Mouse (Mus musculus) forebrain, embryonic 15.5 days (tissue): ENCODE measurements around the gene H2afv. TPM values are rescaled to one million over a fixed set of nuclear protein-coding genes. Genes with fewer than 3 reads are reported as not detected.
A peak's percentile ranks its signal among the peaks of the same experiment; 100 is the strongest.

ENCODE experiments used
- ATAC-seq: fragments of 200-750 bp; cut with Nextera tagmentation; replicated peaks from 2 replicates; pipeline ENCODE4 v1.8.0; 2017; ENCODE audit warnings: mild to moderate bottlenecking, moderate TSS enrichment, moderate library complexity
- H3K27ac ChIP-seq: fragments of 300-500 bp; sonication (generic); replicated peaks from 2 replicates; pipeline ENCODE4 v1.5.1; 2015; ENCODE audit warnings: mild to moderate bottlenecking, inconsistent platforms
- H3K27me3 ChIP-seq: fragments of 300-500 bp; sonication (generic); 2 replicates; pipeline ENCODE4 v1.6.1; 2015; ENCODE audit warnings: inconsistent platforms
- H3K36me3 ChIP-seq: fragments of 300-500 bp; sonication (generic); 2 replicates; pipeline ENCODE4 v1.6.1; 2015; ENCODE audit warnings: mild to moderate bottlenecking, inconsistent platforms
- H3K4me1 ChIP-seq: fragments of 300-500 bp; sonication (generic); 2 replicates; pipeline ENCODE4 v1.6.1; 2015; ENCODE audit warnings: inconsistent platforms
- H3K4me2 ChIP-seq: fragments of 300-500 bp; sonication (generic); replicated peaks from 2 replicates; pipeline ENCODE4 v1.6.1; 2015; ENCODE audit warnings: mild to moderate bottlenecking, inconsistent platforms
- H3K4me3 ChIP-seq: fragments of 300-500 bp; sonication (generic); 2 replicates; pipeline ENCODE4 v1.5.1; 2015; ENCODE audit warnings: mild to moderate bottlenecking, inconsistent platforms
- H3K9ac ChIP-seq: fragments of 300-500 bp; sonication (generic); replicated peaks from 2 replicates; pipeline ENCODE4 v1.6.1; 2015; ENCODE audit warnings: mild to moderate bottlenecking, inconsistent platforms
- H3K9me3 ChIP-seq: fragments of 300-500 bp; sonication (generic); 2 replicates; pipeline ENCODE4 v1.6.1; 2016; ENCODE audit warnings: inconsistent platforms
- WGBS: fragments of 180-500 bp; shearing (Covaris S2); methylation state at CpG from one replicate; pipeline ENCODE4 v1.1.7; 2015; ENCODE audit warnings: mixed read lengths; 5-methylcytosine and 5-hydroxymethylcytosine counted together
- polyA plus RNA-seq: library from polyadenylated mRNA; unstranded; fragments of >200 nt; fragmentation: Nextera tagmentation; extraction: Ambion mirVana; gene quantifications from 2 replicates; pipeline ENCODE4 v1.2.1, GENCODE M21; 2015

H2afv gene
- polyA plus RNA-seq, result 576 and 626 TPM in 2 replicates

DNA sequence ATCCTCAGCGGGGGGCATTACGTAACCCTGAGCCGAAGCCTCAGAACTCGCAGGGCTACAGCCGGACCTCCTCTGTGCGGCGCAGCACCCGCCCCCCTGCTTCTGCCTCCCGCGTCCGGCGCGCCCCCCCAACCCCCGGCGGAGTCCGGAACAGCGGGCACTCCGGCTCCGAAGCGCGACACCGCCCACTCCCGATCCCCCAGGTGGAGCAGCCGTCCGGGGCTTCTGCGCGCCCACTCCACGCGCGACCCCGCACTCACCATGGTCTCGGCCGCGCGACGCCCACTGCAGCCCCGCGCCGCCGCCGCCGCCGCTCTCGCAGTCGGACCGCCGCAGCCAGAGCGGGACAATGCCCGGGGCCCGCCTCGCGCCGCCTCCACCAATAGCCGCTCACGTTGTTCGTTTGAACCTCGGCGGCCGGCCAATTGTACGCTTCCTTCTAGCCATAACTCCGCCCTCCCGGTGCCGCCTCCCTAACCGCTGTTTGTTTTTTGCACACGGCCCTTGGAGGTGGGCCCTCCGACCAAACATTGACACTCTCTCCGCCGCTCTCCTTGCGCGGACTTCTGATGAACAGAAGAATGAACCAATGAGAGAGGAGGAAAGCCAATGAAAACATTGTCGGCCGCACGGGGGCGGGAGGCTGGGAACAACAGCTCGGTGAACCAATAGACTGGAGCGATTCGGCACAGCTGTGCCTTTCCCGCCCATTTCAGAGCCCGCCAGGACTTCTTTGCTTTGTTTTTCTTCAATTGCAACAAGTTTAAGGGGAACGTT, at the start of gene H2afv:
H2afv (minus strand) TSS at position 367 of the 777 bp plus-strand sequence.
- peak; percentile 100 for ATAC-seq
- peak within 1 kb of the TSS; percentile 62 for H3K4me2 ChIP-seq
- H3K9ac ChIP-seq, result peak within 1 kb of the TSS; percentile 93
- peaks cover 17% of the 10 kb centered on the region for H3K4me1 ChIP-seq
- H3K4me3 ChIP-seq, result peak within 1 kb of the TSS; percentile 97
- peak within 1 kb of the TSS; percentile 96 for H3K27ac ChIP-seq
- WGBS, result under 1% methylated on average over 80 of the region's 80 CpGs
- no peaks in the 10 kb centered on the region for H3K9me3 ChIP-seq
- no peaks in the 10 kb centered on the region for H3K27me3 ChIP-seq
- H3K36me3 ChIP-seq, result peaks cover 2% of the 10 kb centered on the region; the same call in 1 of the 2 replicates

DNA sequence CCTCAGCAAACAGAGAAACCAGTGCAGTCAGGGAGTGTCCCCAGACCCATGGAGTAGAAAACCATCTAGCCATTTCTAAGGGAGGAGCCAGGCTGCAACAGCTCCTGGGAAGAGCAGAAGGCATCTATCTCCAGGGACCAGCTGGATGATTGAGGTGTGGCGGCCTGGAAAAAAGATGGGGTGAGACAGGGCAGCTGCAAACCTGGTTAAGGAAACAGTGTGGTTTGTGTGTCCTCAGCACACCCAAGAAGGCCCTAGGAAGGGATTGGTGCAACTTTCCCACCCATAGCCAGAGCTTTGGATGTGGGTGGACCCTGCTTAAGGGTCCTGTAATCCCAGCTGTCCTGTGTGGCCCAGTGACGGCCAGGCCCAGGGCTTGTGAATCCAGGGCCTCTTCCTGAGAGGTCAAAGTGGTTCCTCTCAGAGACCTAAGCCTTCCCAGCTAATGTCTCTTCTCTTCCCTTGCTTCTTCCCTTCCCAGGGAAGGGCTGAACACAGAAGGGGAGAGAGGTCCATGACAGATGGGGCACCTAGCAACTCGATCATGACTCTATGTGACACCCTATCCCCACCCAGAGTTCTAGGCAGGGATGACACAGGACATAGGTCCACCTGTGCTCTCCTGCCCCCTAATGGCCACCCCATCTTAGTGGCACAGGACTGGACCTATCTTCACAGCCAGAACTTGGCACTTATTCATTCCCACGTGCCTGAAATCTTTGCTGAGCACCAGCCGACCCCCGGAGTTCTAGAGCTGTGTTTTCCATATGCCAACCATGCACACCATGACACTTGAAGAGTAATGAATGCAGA, 45.7 kb upstream of the H2afv start:
- H3K4me2 ChIP-seq, result no peak overlapping the region
- no peak overlapping the region for H3K9ac ChIP-seq
- no peaks in the 10 kb centered on the region for H3K4me1 ChIP-seq
- no peaks in the 10 kb centered on the region for H3K27me3 ChIP-seq
- no peaks in the 10 kb centered on the region for H3K36me3 ChIP-seq
- H3K27ac ChIP-seq, result no peak overlapping the region
- no peaks in the 10 kb centered on the region for H3K9me3 ChIP-seq
- ATAC-seq, result no peak
- H3K4me3 ChIP-seq, result no peak overlapping the region
- 59% methylated on average over 6 of the region's 6 CpGs for WGBS

DNA sequence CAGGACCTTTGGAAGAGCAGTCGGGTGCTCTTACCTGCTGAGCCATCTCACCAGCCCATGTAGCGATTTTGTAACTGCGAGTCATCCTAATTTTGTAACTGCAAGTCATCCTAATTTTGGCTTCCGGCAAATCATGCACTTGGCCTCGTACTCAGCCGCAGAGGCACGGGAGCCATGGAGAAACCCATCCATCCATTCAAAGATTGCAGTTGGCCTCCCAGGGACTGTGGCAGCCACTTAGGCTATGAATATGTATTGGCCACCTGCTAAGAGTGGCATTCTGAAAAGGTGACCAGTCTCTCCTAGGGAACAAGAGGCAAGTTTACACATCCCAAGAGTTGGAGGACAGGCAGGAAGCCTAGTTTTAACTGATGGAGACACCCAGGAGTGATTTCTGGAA, 45.0 kb upstream of the H2afv start:
- ATAC-seq, result no peak
- Histone ChIP-seq H3K4me2 (no peak overlapping the region), H3K4me3 (no peak overlapping the region), H3K4me1 (no peaks in the 10 kb centered on the region), H3K27me3 (no peaks in the 10 kb centered on the region), H3K36me3 (no peaks in the 10 kb centered on the region), H3K9me3 (no peaks in the 10 kb centered on the region), H3K9ac (no peak overlapping the region), H3K27ac (no peak overlapping the region)
- 86% methylated on average over 7 of the region's 7 CpGs for WGBS

DNA sequence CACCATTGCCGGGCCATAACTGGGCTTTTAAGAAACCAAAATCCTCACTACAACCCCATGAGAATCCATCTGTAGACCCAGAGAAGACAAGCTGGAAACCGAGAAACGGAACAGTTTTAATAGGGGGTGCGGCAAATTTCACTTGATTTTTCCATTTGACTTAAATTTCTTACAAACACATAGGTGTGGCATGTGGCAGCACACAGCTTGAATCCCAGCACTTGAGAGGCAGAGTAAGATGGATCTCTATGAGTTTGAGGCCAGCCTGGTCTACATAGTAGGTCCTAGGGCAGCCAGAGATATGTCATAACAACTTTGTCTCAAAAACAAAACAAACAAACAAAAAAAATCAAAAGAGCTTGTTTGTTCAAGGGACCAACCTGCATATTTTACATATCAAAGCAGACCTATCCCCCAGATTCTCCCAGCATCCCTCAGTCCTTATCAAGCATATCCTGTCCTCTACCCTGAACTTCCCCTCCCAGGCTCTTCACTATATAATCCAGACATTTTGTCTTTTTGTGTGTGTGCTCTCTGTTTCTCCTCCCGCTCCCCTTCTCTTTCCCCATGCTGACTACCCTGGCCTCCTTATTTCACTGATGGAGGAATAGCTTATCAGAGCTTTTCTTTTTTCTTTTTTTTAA, 43.9 kb upstream of the H2afv start:
- Histone ChIP-seq H3K4me3 (no peak overlapping the region), H3K9me3 (no peaks in the 10 kb centered on the region), H3K27me3 (no peaks in the 10 kb centered on the region), H3K36me3 (no peaks in the 10 kb centered on the region), H3K4me2 (no peak overlapping the region), H3K27ac (no peak overlapping the region), H3K4me1 (no peaks in the 10 kb centered on the region), H3K9ac (no peak overlapping the region)
- 95% methylated on average over 5 of the region's 5 CpGs for WGBS
- no peak for ATAC-seq

DNA sequence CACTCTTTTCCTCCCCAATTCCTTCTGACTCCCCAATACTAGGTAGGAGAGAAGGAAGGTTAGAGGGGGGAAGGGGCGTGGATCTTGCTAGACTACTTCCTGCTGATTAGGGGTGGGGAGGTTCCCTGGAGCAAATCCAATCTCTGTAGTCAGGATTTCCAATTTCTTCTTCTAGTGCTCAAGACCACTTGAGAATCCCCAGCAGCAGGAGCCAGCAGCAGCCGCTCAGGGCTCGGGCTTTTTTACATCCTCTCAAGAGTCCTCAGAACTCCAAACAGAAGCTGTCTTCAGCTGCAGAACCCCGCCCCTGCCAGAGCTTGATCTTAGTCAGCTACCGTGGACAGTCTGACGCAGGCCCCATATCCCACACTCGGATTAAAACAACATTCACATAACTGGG, 43.3 kb upstream of the H2afv start:
- Histone ChIP-seq H3K4me3 (no peak overlapping the region), H3K27ac (no peak overlapping the region), H3K36me3 (no peaks in the 10 kb centered on the region), H3K4me1 (no peaks in the 10 kb centered on the region), H3K9me3 (no peaks in the 10 kb centered on the region), H3K9ac (no peak overlapping the region), H3K4me2 (no peak overlapping the region), H3K27me3 (no peaks in the 10 kb centered on the region)
- 63% methylated on average over 7 of the region's 7 CpGs for WGBS
- ATAC-seq, result no peak

DNA sequence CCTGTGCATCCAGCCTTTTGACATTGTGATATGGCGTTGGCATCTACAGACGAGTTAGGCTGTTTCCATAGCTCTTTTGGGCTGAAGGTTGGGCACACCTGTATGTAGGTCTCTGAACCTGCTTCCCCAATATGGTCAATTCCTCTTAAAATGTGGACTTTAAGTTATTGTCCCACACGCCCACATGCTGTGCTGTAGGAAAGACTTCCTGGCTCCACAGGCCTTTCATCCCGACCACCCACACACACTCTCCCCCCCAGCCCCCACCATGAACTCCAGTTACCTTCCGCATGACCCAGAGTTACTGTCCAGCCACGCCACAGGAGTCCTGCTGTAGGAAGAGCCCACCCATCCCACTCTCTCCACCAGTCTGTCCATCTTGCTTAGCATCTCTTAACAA, 42.7 kb upstream of the H2afv start:
- 62% methylated on average over 6 of the region's 6 CpGs for WGBS
- Histone ChIP-seq H3K9me3 (no peaks in the 10 kb centered on the region), H3K4me1 (no peaks in the 10 kb centered on the region), H3K4me3 (no peak overlapping the region), H3K4me2 (no peak overlapping the region), H3K36me3 (no peaks in the 10 kb centered on the region), H3K27me3 (no peaks in the 10 kb centered on the region), H3K27ac (no peak overlapping the region), H3K9ac (no peak overlapping the region)
- ATAC-seq, result no peak

DNA sequence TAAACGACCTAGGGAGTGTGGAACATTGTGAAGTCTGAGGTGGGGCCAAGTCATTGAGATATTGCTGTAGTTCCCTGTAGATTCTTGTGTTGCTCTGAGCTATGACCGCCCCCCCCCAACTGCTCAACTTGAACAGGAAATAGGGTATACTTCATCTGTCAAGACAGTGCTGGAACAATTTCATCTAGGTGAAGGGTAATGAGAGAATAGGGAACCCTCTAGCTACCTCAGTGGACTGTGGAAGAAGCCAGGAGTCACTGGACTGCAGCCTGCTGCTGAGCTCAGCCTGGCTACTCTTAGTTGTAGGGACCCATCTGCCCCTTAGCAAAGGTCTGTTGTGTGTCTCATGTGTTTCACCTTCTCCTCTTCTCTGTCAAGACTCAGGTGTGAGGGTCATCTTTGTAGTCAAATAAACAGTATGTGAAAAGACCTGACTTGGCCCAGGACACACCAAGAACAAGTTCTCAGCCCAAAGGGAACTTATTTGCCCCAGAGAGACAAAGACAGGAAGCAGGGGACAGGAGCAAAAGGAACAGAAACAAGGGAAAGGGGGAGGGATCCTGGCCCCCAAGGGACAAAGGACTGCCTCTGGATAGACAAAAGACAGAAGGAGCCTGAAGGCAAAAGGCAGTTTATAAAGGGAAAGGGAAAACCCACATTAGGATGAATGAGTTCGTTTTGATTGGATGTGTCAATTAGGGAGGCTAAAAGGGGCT, 40.2 kb upstream of the H2afv start:
- no peak overlapping the region for H3K4me2 ChIP-seq
- H3K4me3 ChIP-seq, result no peak overlapping the region
- H3K27ac ChIP-seq, result no peak overlapping the region
- H3K9me3 ChIP-seq, result no peaks in the 10 kb centered on the region
- 52% methylated on average over 3 of the region's 3 CpGs for WGBS
- H3K27me3 ChIP-seq, result no peaks in the 10 kb centered on the region
- ATAC-seq, result no peak
- no peaks in the 10 kb centered on the region for H3K36me3 ChIP-seq
- H3K4me1 ChIP-seq, result no peaks in the 10 kb centered on the region
- no peak overlapping the region for H3K9ac ChIP-seq

DNA sequence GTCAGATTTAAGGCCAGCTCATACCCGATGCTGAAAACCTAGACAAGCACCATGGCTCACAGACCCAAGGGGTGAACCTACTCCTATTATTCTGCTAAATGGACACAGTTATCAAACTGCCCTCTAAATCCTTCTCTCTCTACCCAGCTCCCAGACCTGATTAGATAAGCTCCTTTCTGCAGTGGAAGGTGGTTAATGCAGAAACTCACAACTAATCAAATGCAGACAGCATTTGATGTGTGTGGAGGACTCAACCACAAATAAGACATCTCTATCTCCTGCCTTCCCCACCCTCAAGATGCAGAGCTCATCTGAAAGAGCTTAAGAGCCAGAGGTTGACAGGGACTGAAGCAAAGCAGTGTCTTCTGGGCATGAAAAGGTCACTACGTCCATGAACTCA, 38.9 kb upstream of the H2afv start:
- Histone ChIP-seq H3K27ac (no peak overlapping the region), H3K4me1 (no peaks in the 10 kb centered on the region), H3K9me3 (no peaks in the 10 kb centered on the region), H3K4me3 (no peak overlapping the region), H3K9ac (no peak overlapping the region), H3K4me2 (no peak overlapping the region), H3K36me3 (no peaks in the 10 kb centered on the region), H3K27me3 (no peaks in the 10 kb centered on the region)
- no peak for ATAC-seq
- WGBS, result 86% methylated on average over 2 of the region's 2 CpGs

DNA sequence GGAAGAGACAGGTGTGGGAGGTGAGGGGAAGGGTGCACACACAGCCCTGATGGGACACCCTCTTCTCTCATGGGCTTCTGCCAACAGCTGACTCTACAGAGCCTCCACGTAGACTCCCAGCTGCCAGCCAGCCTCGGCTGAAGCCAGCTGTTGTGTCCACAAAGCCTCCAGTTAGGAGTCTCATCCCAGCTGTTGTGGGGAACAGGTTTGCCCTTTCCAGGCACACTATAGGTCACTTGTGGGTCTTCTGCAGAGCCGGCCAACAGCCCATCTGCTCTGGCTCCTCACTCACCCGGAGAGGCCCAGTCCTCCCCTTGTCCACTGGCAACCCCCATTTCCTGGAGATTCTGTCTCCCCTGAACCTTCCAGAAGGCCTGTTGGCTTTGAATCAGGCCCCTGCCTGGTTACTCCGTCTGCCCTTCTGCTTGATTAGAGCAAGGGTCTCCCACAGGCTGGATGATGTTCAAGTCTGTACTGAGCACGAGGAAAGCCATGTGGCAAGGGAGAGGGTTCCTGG, 37.5 kb upstream of the H2afv start:
- no peak overlapping the region for H3K4me3 ChIP-seq
- no peak overlapping the region for H3K27ac ChIP-seq
- no peaks in the 10 kb centered on the region for H3K27me3 ChIP-seq
- no peak overlapping the region for H3K4me2 ChIP-seq
- no peak overlapping the region for H3K9ac ChIP-seq
- 77% methylated on average over 6 of the region's 6 CpGs for WGBS
- ATAC-seq, result no peak
- no peaks in the 10 kb centered on the region for H3K36me3 ChIP-seq
- no peaks in the 10 kb centered on the region; the same call in 1 of the 2 replicates for H3K4me1 ChIP-seq
- H3K9me3 ChIP-seq, result no peaks in the 10 kb centered on the region

DNA sequence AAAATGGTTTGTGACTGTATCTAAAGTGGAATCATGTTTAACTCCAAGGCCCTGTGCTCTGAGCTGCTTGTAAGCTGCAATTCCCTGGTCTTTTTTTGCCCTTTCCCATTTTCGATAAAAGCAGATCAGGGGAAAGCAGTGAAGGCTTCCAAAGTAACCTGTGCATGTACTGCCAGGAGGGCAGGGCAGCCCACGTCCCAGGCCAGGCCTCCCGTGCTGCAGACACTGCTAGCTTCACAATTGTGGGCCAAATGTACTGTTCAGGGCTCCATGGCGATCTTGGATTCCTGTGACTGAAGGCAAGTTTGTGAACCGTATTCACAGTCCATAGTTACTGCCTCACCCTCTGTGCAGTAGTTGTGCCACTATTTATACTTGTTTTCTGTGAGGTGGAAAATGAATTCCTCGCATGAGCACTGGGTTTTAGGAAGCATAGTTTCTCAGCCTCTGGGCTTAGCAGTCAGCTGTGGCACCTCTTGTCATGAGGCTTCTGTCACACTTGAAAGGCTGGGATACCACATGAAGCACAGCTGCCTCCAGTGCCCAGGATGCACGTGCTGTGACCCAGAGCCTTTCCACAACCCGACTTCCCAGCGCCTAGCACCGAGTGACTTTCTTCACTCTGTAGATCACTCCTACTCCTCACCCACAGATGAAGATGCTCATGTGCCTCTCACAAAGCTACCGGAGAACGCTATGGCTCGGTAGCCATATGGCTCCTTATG, 36.6 kb upstream of the H2afv start:
- 80% methylated on average over 13 of the region's 13 CpGs for WGBS
- Histone ChIP-seq H3K27me3 (no peaks in the 10 kb centered on the region), H3K36me3 (no peaks in the 10 kb centered on the region), H3K9me3 (no peaks in the 10 kb centered on the region), H3K9ac (no peak overlapping the region), H3K4me2 (no peak overlapping the region), H3K4me3 (no peak overlapping the region), H3K4me1 (no peaks in the 10 kb centered on the region; the same call in 1 of the 2 replicates), H3K27ac (no peak overlapping the region)
- no peak for ATAC-seq

DNA sequence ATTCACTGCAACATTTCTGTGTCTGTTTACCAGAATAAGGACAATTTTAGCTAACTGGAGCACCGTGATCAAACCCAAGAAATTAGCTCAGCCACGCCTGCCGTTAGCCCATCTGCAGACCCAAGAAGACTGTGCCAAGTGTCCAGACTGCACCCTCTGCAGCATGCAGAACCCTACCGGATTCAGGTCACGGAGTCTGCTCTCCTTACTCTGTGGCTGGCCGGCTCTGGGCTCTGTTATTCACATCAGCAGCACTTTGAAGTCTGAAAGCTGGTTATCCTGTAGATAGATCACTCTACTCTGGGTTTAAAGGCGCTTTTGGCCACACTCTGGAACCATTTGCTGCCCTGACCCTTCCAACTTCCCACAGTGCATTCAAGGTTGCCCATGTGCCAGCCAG, 35.9 kb upstream of the H2afv start:
- H3K9ac ChIP-seq, result no peak overlapping the region
- H3K9me3 ChIP-seq, result no peaks in the 10 kb centered on the region
- no peak for ATAC-seq
- H3K4me2 ChIP-seq, result no peak overlapping the region
- no peaks in the 10 kb centered on the region for H3K27me3 ChIP-seq
- no peaks in the 10 kb centered on the region for H3K36me3 ChIP-seq
- no peak overlapping the region for H3K4me3 ChIP-seq
- 77% methylated on average over 7 of the region's 7 CpGs for WGBS
- no peaks in the 10 kb centered on the region; the same call in 1 of the 2 replicates for H3K4me1 ChIP-seq
- no peak overlapping the region for H3K27ac ChIP-seq
